In the genomic region with DNA sequence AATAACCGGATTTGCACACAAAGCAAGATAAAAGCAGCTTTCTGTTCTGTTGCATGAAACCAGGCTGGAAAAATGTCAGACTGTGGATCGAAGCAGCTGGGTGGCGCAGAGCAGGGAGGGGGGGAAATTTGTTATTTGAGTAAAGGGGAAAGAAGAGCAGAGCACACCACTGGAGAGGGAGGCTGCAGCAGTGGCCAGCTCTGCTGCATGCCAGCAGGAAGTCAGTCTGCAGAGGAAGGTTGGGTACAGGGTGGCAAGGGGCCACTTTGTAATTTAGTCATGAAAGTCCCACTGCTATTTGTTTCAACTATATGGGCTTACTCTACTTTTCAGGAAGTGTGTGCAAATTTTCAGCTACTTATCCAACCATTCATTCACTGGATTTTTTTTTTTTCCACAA, we compare ENCODE assay signal across 27 mouse cellular contexts. TPM values are rescaled to one million over a fixed set of nuclear protein-coding genes. Genes with fewer than 3 reads are reported as not detected.
A peak's percentile ranks its signal among the peaks of the same experiment; 100 is the strongest.
DNase-seq lines count a peak whose midpoint lies in the region; ATAC-seq and TF ChIP-seq lines count a peak whose summit lies in the region.
"Had no signal": no experiment of that assay in that cellular context is flagged by ENCODE, and none has a peak within 500 bp of the region (broad histone marks: within the 10 kb centered on the region; RNA-seq: fewer than 3 reads in every experiment).

No protein-coding gene starts in this region.

- H3K36me3 ChIP-seq in embryonic facial prominence, embryonic 14.5 days (ENCODE audit: control insufficient read depth, insufficient read depth, low read length) = no peaks in the 10 kb centered on the region
- no peaks in the 10 kb centered on the region for H3K36me3 ChIP-seq in embryonic facial prominence, embryonic 10.5 days (replicated peaks)
- H3K36me3 ChIP-seq in intestine, embryonic 14.5 days (ENCODE audit: control insufficient read depth, insufficient read depth, low read length) = no peaks in the 10 kb centered on the region
- no peaks in the 10 kb centered on the region for H3K36me3 ChIP-seq in intestine, postnatal 0 days (ENCODE audit: control insufficient read depth, insufficient read depth)
- H3K36me3 ChIP-seq: embryonic facial prominence, embryonic 12.5 days; forebrain, embryonic 12.5 days; forebrain, embryonic 15.5 days; G1E; hindbrain, embryonic 10.5 days had no signal

- intact Hi-C loops in heart, postnatal 25 days (cut with DNase I) = no loop called here

- H3K27me3 ChIP-seq in embryonic facial prominence, embryonic 14.5 days (replicated peaks; ENCODE audit: control insufficient read depth, insufficient read depth, low read length) = no peaks in the 10 kb centered on the region
- no peaks in the 10 kb centered on the region for H3K27me3 ChIP-seq in embryonic facial prominence, embryonic 10.5 days (replicated peaks; ENCODE audit: low read depth, poor library complexity, severe bottlenecking)
- no peaks in the 10 kb centered on the region for H3K27me3 ChIP-seq in intestine, embryonic 14.5 days (replicated peaks; ENCODE audit: control insufficient read depth, insufficient read depth, low read length)
- no peaks in the 10 kb centered on the region for H3K27me3 ChIP-seq in intestine, postnatal 0 days (replicated peaks; ENCODE audit: control insufficient read depth, insufficient read depth, low read length)
- H3K27me3 ChIP-seq: CH12.LX; embryonic facial prominence, embryonic 12.5 days; forebrain, embryonic 15.5 days; Patski had no signal

- 48% methylated on average over 3 of the region's 3 CpGs for WGBS in embryonic facial prominence, embryonic 14.5 days
- 76% methylated on average over 3 of the region's 3 CpGs for WGBS in embryonic facial prominence, embryonic 10.5 days
- WGBS in intestine, embryonic 14.5 days = 46% methylated on average over 3 of the region's 3 CpGs
- WGBS in intestine, postnatal 0 days = 69% methylated on average over 3 of the region's 3 CpGs

- ATAC-seq in embryonic facial prominence, embryonic 14.5 days (ENCODE audit: low read depth) = no peak
- no peak for ATAC-seq in intestine, embryonic 14.5 days (replicated peaks; ENCODE audit: low FRiP score, low TSS enrichment, low read depth)
- ATAC-seq in intestine, postnatal 0 days = no peak
- ATAC-seq: forebrain, embryonic 15.5 days; hindbrain, embryonic 16.5 days; inflammation-experienced regulatory T-cells, adult 6 months; Patski had no signal

- no peak overlapping the region for H3K4me3 ChIP-seq in embryonic facial prominence, embryonic 14.5 days (ENCODE audit: low read depth, low read length)
- H3K4me3 ChIP-seq in embryonic facial prominence, embryonic 10.5 days = no peak overlapping the region
- no peak overlapping the region for H3K4me3 ChIP-seq in intestine, embryonic 14.5 days (ENCODE audit: low read depth, low read length)
- no peak overlapping the region for H3K4me3 ChIP-seq in intestine, postnatal 0 days (ENCODE audit: low read depth, low read length)
- H3K4me3 ChIP-seq in layer of hippocampus, adult 2 months = no peak overlapping the region
- H3K4me3 ChIP-seq: embryonic facial prominence, embryonic 12.5 days; erythroblast, embryonic 14.5 days; forebrain, embryonic 12.5 days; forebrain, embryonic 15.5 days; hindbrain, embryonic 10.5 days had no signal

- no peaks in the 10 kb centered on the region; the same call in 1 of the 2 replicates for H3K4me1 ChIP-seq in embryonic facial prominence, embryonic 14.5 days (ENCODE audit: control insufficient read depth, insufficient read depth, low read length)
- peaks cover 16% of the 10 kb centered on the region for H3K4me1 ChIP-seq in embryonic facial prominence, embryonic 10.5 days
- 0 out of 2 replicates have a peak, but pooled peaks cover 3% of the 10 kb centered on the region for H3K4me1 ChIP-seq in intestine, embryonic 14.5 days (replicated peaks; ENCODE audit: control insufficient read depth, insufficient read depth, low read length)
- H3K4me1 ChIP-seq in intestine, postnatal 0 days (replicated peaks; ENCODE audit: control insufficient read depth, insufficient read depth, low read length) = no peaks in the 10 kb centered on the region; the same call in 1 of the 2 replicates

- TF ChIP-seq CTCF in intestine, postnatal 0 days (IDR thresholded peaks at IDR 0.05; ENCODE audit: low read depth) = no peak
- TF ChIP-seq CTCF in layer of hippocampus, adult 2 months (conservative IDR thresholded peaks at IDR 0.05) = no peak

- no peak overlapping the region for H3K9ac ChIP-seq in embryonic facial prominence, embryonic 14.5 days (ENCODE audit: low read depth, low read length)
- H3K9ac ChIP-seq in intestine, embryonic 14.5 days (ENCODE audit: low read length) = no peak overlapping the region
- H3K9ac ChIP-seq in intestine, postnatal 0 days (ENCODE audit: low read depth, low read length) = no peak overlapping the region
- H3K9ac ChIP-seq: embryonic facial prominence, embryonic 12.5 days; forebrain, embryonic 12.5 days; forebrain, embryonic 15.5 days had no signal

- 0 out of 2 replicates have a peak overlapping the region, but pooled peaks have one; percentile 15 for H3K27ac ChIP-seq in embryonic facial prominence, embryonic 14.5 days (replicated peaks; ENCODE audit: low read depth, low read length)
- H3K27ac ChIP-seq in embryonic facial prominence, embryonic 10.5 days (replicated peaks) = no peak overlapping the region; the same call in 1 of the 2 replicates
- H3K27ac ChIP-seq in intestine, embryonic 14.5 days (ENCODE audit: low read depth) = no peak overlapping the region
- H3K27ac ChIP-seq in intestine, postnatal 0 days (ENCODE audit: low read depth, low read length) = no peak overlapping the region
- H3K27ac ChIP-seq in layer of hippocampus, adult 2 months = peak overlapping the region; percentile 73
- H3K27ac ChIP-seq: embryonic facial prominence, embryonic 12.5 days; forebrain, embryonic 12.5 days; forebrain, embryonic 15.5 days had no signal

- DNase-seq in embryonic facial prominence, embryonic 14.5 days (ENCODE audit: low spot score) = no peak
- DNase-seq in embryonic facial prominence, embryonic 10.5 days (ENCODE audit: low spot score) = no peak
- DNase-seq in heart, adult 11 months = peak; percentile 69
- no peak for DNase-seq in heart, postnatal 25 days (ENCODE audit: low spot score)
- peak; percentile 47 for DNase-seq in intestine, embryonic 14.5 days (ENCODE audit: low spot score)
- no peak for DNase-seq in layer of hippocampus, adult 2 months (ENCODE audit: low spot score in 2 of 2)
- no peak for DNase-seq in layer of hippocampus, postnatal 10 days (ENCODE audit: low spot score in 2 of 2)
- DNase-seq: adrenal gland, postnatal 10 days; adrenal gland, postnatal 36 days; cerebellum, adult 18-20 months; cerebellum, adult 9-10 months; cerebellum, postnatal 14 days; gastrocnemius, postnatal 36 days; heart, postnatal 36 days; kidney, adult 11 months had no signal

- H3K4me2 ChIP-seq in embryonic facial prominence, embryonic 14.5 days (ENCODE audit: low read depth, low read length) = no peak overlapping the region
- H3K4me2 ChIP-seq in intestine, embryonic 14.5 days (ENCODE audit: low read length) = no peak overlapping the region
- no peak overlapping the region for H3K4me2 ChIP-seq in intestine, postnatal 0 days (replicated peaks; ENCODE audit: low read depth)
- H3K4me2 ChIP-seq: embryonic facial prominence, embryonic 12.5 days; forebrain, embryonic 12.5 days; forebrain, embryonic 15.5 days; heart, embryonic 11.5 days had no signal

- H3K9me3 ChIP-seq in embryonic facial prominence, embryonic 14.5 days (ENCODE audit: control insufficient read depth, low read length) = no peaks in the 10 kb centered on the region
- H3K9me3 ChIP-seq in embryonic facial prominence, embryonic 10.5 days = no peaks in the 10 kb centered on the region
- H3K9me3 ChIP-seq in intestine, embryonic 14.5 days (ENCODE audit: control insufficient read depth, low read length) = no peaks in the 10 kb centered on the region
- H3K9me3 ChIP-seq in intestine, postnatal 0 days (ENCODE audit: control insufficient read depth) = no peaks in the 10 kb centered on the region
- H3K9me3 ChIP-seq: embryonic facial prominence, embryonic 12.5 days; forebrain, embryonic 12.5 days; forebrain, embryonic 15.5 days; G1E; hindbrain, embryonic 10.5 days had no signal

RNA-seq across cellular contexts. Expression of a gene that starts 31.3 kb away (rescaled TPM):
- 18.1 and 20.1 TPM in 2 replicates for polyA plus RNA-seq in embryonic facial prominence, embryonic 14.5 days (2014; fragmentation: Nextera tagmentation; extraction: Ambion mirVana)
- polyA plus RNA-seq in embryonic facial prominence, embryonic 10.5 days (2016; fragmentation: Nextera tagmentation; extraction: Ambion mirVana) = 8.2 and 10.7 TPM in 2 replicates
- total RNA-seq in heart, postnatal 25 days (2021) = 10 to 100 TPM; 13.8 to 14.6 TPM
- polyA plus RNA-seq in intestine, embryonic 14.5 days (2014; fragmentation: Nextera tagmentation; extraction: Ambion mirVana) = 63.8 and 71.0 TPM in 2 replicates
- polyA plus RNA-seq in intestine, postnatal 0 days (2015; fragmentation: Nextera tagmentation; extraction: Ambion mirVana) = 50.9 and 65.5 TPM in 2 replicates
- 10 to 100 TPM; 82.0 to 83.8 TPM for total RNA-seq in layer of hippocampus, adult 2 months (2021)
- total RNA-seq in layer of hippocampus, postnatal 10 days (2021) = 10 to 100 TPM; 59.0 to 72.6 TPM

Comparison
In these comparisons a context has a peak if more than half of its experiments do, and no peak if none do; other contexts are left out.
1. DNase-seq: peak in heart, adult 11 months (single experiment) and intestine, embryonic 14.5 days (single experiment); none in embryonic facial prominence, embryonic 14.5 days (single experiment), embryonic facial prominence, embryonic 10.5 days (single experiment), heart, postnatal 25 days (single experiment), layer of hippocampus, adult 2 months (0 of 2) and layer of hippocampus, postnatal 10 days (0 of 2).
2. H3K27ac ChIP-seq: peak in embryonic facial prominence, embryonic 14.5 days (single experiment) and layer of hippocampus, adult 2 months (single experiment); none in embryonic facial prominence, embryonic 10.5 days (single experiment), intestine, embryonic 14.5 days (single experiment) and intestine, postnatal 0 days (single experiment).